Mouse (Mus musculus): Measurements from ENCODE around the gene Stx11.

DNA sequence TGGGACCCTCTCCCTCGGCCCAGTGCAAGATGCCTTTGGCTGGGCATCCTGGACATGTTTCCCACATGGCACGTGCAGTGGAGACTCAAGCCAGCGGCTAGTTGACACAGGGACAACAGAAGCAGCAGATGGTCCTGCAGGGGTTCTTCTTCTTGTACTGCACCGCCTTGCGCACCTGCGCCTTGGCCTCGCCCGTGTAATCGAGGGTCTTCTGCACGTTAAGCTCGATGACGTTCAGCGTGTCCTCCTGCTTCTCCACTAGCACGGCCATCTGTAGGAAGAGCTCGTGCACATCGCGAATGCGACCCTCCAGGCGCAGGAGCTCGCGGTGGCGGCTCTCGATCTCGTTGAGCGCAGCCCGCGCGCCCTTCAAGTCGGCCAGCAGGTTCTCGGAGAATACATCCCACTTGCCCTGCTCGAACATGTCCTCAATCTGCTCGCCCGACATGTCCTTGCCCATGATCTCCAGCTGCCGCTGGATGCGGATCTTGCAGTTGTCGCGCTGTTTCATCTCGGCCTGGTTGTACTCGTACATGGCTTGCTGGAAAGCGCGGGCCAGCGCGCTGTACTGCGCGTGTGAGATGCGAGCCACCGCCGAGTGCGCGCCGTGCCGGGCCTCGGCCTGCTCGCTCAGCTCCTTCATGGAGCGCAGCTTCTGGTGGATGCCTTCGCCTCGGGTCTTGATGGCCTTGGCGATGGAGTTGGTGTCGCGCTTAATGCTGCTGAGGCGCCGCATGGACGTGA lies 22.9 kb downstream of the Stx11 start:
- no peak for TF ChIP-seq E2F4 (IDR thresholded peaks at IDR 0.05; ENCODE audit: insufficient read depth)
- no peak for TF ChIP-seq MAX (IDR thresholded peaks at IDR 0.05; ENCODE audit: low read depth)
- TF ChIP-seq TCF12 (IDR thresholded peaks at IDR 0.05; ENCODE audit: insufficient read depth, poor library complexity, severe bottlenecking): no peak

All from myocyte (in vitro differentiated cells).